Mouse (Mus musculus): ENCODE measurements around the gene Ap5z1. TPM values are rescaled to one million over a fixed set of nuclear protein-coding genes. Genes with fewer than 3 reads are reported as not detected.

Gene Ap5z1
- total and polyA plus RNA-seq, 3 experiments, result 11.5 to 37.7 (median 14.1) TPM

GRCm38 (mm10) chr5:142457345-142457744, 6.4 kb upstream of the Ap5z1 start:
- ATAC-seq (ENCODE audit: extremely low read depth, insufficient number of reproducible peaks, low FRiP score, poor library complexity, severe bottlenecking) (no peak), DNase-seq (ENCODE audit: low spot score) (no peak)
- no peak for TF ChIP-seq GATA2 (IDR thresholded peaks at IDR 0.05; ENCODE audit: borderline replicate concordance, low read depth, low read length)
- no peak for TF ChIP-seq GATA1 (IDR thresholded peaks at IDR 0.05; ENCODE audit: borderline replicate concordance, low read length)
- no peak for TF ChIP-seq CTCF (IDR thresholded peaks at IDR 0.05; ENCODE audit: low read depth, low read length)
- no peak for TF ChIP-seq TAL1 (conservative IDR thresholded peaks at IDR 0.05; ENCODE audit: low read depth, low read length)
- no peak for TF ChIP-seq POLR2AphosphoS5 (IDR thresholded peaks at IDR 0.05; ENCODE audit: insufficient replicate concordance, low read depth, low read length)
- Histone ChIP-seq H3K4me3 (ENCODE audit: low read depth, low read length) (no peak overlapping the region), H3K27me3 (ENCODE audit: insufficient read depth, low read length) (no peaks in the 10 kb centered on the region), H3K4me1 (ENCODE audit: insufficient read depth, low read depth, low read length) (peaks cover 11% of the 10 kb centered on the region), H3K36me3 (replicated peaks) (peaks cover 92% of the 10 kb centered on the region), H3K9me3 (replicated peaks) (peaks cover 5% of the 10 kb centered on the region)

- peaks cover 82% of the 10 kb centered on the region for H3K36me3 ChIP-seq (replicated peaks)
- ATAC-seq (ENCODE audit: extremely low read depth, insufficient number of reproducible peaks, low FRiP score, poor library complexity, severe bottlenecking), result no peak
- H3K9me3 ChIP-seq (replicated peaks), result peaks cover 6% of the 10 kb centered on the region
- TF ChIP-seq GATA1 (IDR thresholded peaks at IDR 0.05; ENCODE audit: borderline replicate concordance, low read length) (no peak), GATA2 (IDR thresholded peaks at IDR 0.05; ENCODE audit: borderline replicate concordance, low read depth, low read length) (no peak), POLR2AphosphoS5 (IDR thresholded peaks at IDR 0.05; ENCODE audit: insufficient replicate concordance, low read depth, low read length) (no peak), TAL1 (conservative IDR thresholded peaks at IDR 0.05; ENCODE audit: low read depth, low read length) (no peak), CTCF (IDR thresholded peaks at IDR 0.05; ENCODE audit: low read depth, low read length) (no peak)
- no peak for DNase-seq (ENCODE audit: low spot score)
- no peaks in the 10 kb centered on the region for H3K27me3 ChIP-seq (ENCODE audit: insufficient read depth, low read length)
- no peak overlapping the region for H3K4me3 ChIP-seq (ENCODE audit: low read depth, low read length)
- peaks cover 21% of the 10 kb centered on the region for H3K4me1 ChIP-seq (ENCODE audit: insufficient read depth, low read depth, low read length)
These were observed 4.8 kb upstream of the Ap5z1 start for GRCm38 (mm10) chr5:142458791-142459557.

GRCm38 (mm10) chr5:142459834-142460233, 3.9 kb upstream of the Ap5z1 start:
- H3K9me3 ChIP-seq (replicated peaks), result peaks cover 6% of the 10 kb centered on the region
- TF ChIP-seq CTCF (IDR thresholded peaks at IDR 0.05; ENCODE audit: low read depth, low read length) (no peak), GATA2 (IDR thresholded peaks at IDR 0.05; ENCODE audit: borderline replicate concordance, low read depth, low read length) (no peak), TAL1 (conservative IDR thresholded peaks at IDR 0.05; ENCODE audit: low read depth, low read length) (no peak), GATA1 (IDR thresholded peaks at IDR 0.05; ENCODE audit: borderline replicate concordance, low read length) (no peak), POLR2AphosphoS5 (IDR thresholded peaks at IDR 0.05; ENCODE audit: insufficient replicate concordance, low read depth, low read length) (no peak)
- no peaks in the 10 kb centered on the region for H3K27me3 ChIP-seq (ENCODE audit: insufficient read depth, low read length)
- DNase-seq (ENCODE audit: low spot score), result no peak
- ATAC-seq (ENCODE audit: extremely low read depth, insufficient number of reproducible peaks, low FRiP score, poor library complexity, severe bottlenecking), result no peak
- peaks cover 74% of the 10 kb centered on the region for H3K36me3 ChIP-seq (replicated peaks)
- peaks cover 24% of the 10 kb centered on the region for H3K4me1 ChIP-seq (ENCODE audit: insufficient read depth, low read depth, low read length)
- H3K4me3 ChIP-seq (ENCODE audit: low read depth, low read length), result no peak overlapping the region

- Histone ChIP-seq H3K4me1 (ENCODE audit: insufficient read depth, low read depth, low read length) (peaks cover 40% of the 10 kb centered on the region), H3K36me3 (replicated peaks) (peaks cover 72% of the 10 kb centered on the region)
- no peak for ATAC-seq (ENCODE audit: extremely low read depth, insufficient number of reproducible peaks, low FRiP score, poor library complexity, severe bottlenecking)
These were observed 1.7 kb upstream of the Ap5z1 start for GRCm38 (mm10) chr5:142461942-142462640.

GRCm38 (mm10) chr5:142462641-142462948, 1.1 kb upstream of the Ap5z1 start:
- TF ChIP-seq GATA2 (IDR thresholded peaks at IDR 0.05; ENCODE audit: borderline replicate concordance, low read depth, low read length), result no peak
- TF ChIP-seq CTCF (IDR thresholded peaks at IDR 0.05; ENCODE audit: low read depth, low read length), result no peak
- no peak for TF ChIP-seq TAL1 (conservative IDR thresholded peaks at IDR 0.05; ENCODE audit: low read depth, low read length)
- peaks cover 6% of the 10 kb centered on the region for H3K9me3 ChIP-seq (replicated peaks)
- peaks cover 40% of the 10 kb centered on the region for H3K4me1 ChIP-seq (ENCODE audit: insufficient read depth, low read depth, low read length)
- H3K27me3 ChIP-seq (ENCODE audit: insufficient read depth, low read length), result no peaks in the 10 kb centered on the region
- H3K36me3 ChIP-seq (replicated peaks), result peaks cover 72% of the 10 kb centered on the region
- DNase-seq (ENCODE audit: low spot score) (no peak), ATAC-seq (ENCODE audit: extremely low read depth, insufficient number of reproducible peaks, low FRiP score, poor library complexity, severe bottlenecking) (no peak)
- H3K4me3 ChIP-seq (ENCODE audit: low read depth, low read length), result no peak overlapping the region

More at GRCm38 (mm10) chr5:142461942-142462640, 1.7 kb upstream of the Ap5z1 start:
- TF ChIP-seq TAL1 (conservative IDR thresholded peaks at IDR 0.05; ENCODE audit: low read depth, low read length), result no peak
- no peak for TF ChIP-seq GATA1 (IDR thresholded peaks at IDR 0.05; ENCODE audit: borderline replicate concordance, low read length)
- no peak for TF ChIP-seq CTCF (IDR thresholded peaks at IDR 0.05; ENCODE audit: low read depth, low read length)
- TF ChIP-seq GATA2 (IDR thresholded peaks at IDR 0.05; ENCODE audit: borderline replicate concordance, low read depth, low read length), result no peak
- TF ChIP-seq POLR2AphosphoS5 (IDR thresholded peaks at IDR 0.05; ENCODE audit: insufficient replicate concordance, low read depth, low read length), result no peak
- Histone ChIP-seq H3K9me3 (replicated peaks) (peaks cover 6% of the 10 kb centered on the region), H3K4me3 (ENCODE audit: low read depth, low read length) (no peak overlapping the region), H3K27me3 (ENCODE audit: insufficient read depth, low read length) (no peaks in the 10 kb centered on the region)
- no peak for DNase-seq (ENCODE audit: low spot score)

GRCm38 (mm10) chr5:142463011-142463410, 733 bp upstream of the Ap5z1 start:
- Histone ChIP-seq H3K4me1 (ENCODE audit: insufficient read depth, low read depth, low read length) (peaks cover 40% of the 10 kb centered on the region), H3K4me3 (ENCODE audit: low read depth, low read length) (no peak overlapping the region; the same call in 1 of the 2 replicates), H3K9me3 (replicated peaks) (peaks cover 6% of the 10 kb centered on the region), H3K36me3 (replicated peaks) (peaks cover 72% of the 10 kb centered on the region), H3K27me3 (ENCODE audit: insufficient read depth, low read length) (no peaks in the 10 kb centered on the region)
- TF ChIP-seq CTCF (IDR thresholded peaks at IDR 0.05; ENCODE audit: low read depth, low read length) (no peak), POLR2AphosphoS5 (IDR thresholded peaks at IDR 0.05; ENCODE audit: insufficient replicate concordance, low read depth, low read length) (no peak), TAL1 (conservative IDR thresholded peaks at IDR 0.05; ENCODE audit: low read depth, low read length) (no peak), GATA2 (IDR thresholded peaks at IDR 0.05; ENCODE audit: borderline replicate concordance, low read depth, low read length) (no peak), GATA1 (IDR thresholded peaks at IDR 0.05; ENCODE audit: borderline replicate concordance, low read length) (no peak)
- no peak for DNase-seq (ENCODE audit: low spot score)
- no peak for ATAC-seq (ENCODE audit: extremely low read depth, insufficient number of reproducible peaks, low FRiP score, poor library complexity, severe bottlenecking)
